Mouse (Mus musculus): ENCODE data around the gene Tmem106a.

- TF ChIP-seq EP300 (IDR thresholded peaks at IDR 0.05; ENCODE audit: low read depth), result no peak
- no peak for TF ChIP-seq CTCF (IDR thresholded peaks at IDR 0.05; ENCODE audit: low read depth)
Measured at GRCm38 (mm10) chr11:101582054-101583035, at the start of gene Tmem106a.

Data from heart, postnatal 0 days (tissue).